Mouse (Mus musculus): ENCODE measurements around the gene Cracr2a. TPM values are rescaled to one million over a fixed set of nuclear protein-coding genes. Genes with fewer than 3 reads are reported as not detected.

The Cracr2a gene
- 9.6 to 10.6 TPM (median 10.0 TPM) in 4 replicates for total RNA-seq (2023)

GRCm38 (mm10) chr6:127561231-127562020 is at the start of gene Cracr2a:
Gene Cracr2a (plus strand): TSS chr6:127561338.

Other genes with a start within 250 kb of the Cracr2a start
- 57.8 to 62.5 TPM (median 59.1 TPM) in 4 replicates for gene Parp11, start 114.5 kb upstream of the Cracr2a start, total RNA-seq (2023)
- gene Prmt8, start 208.1 kb downstream of the Cracr2a start, total RNA-seq (2023), result not detected in 4 replicates